Mouse (Mus musculus) bone marrow, adult 2 months (tissue): ENCODE results near the gene Dupd1.

Experiments
- CTCF ChIP-seq: fragments of 200-500 bp; IDR thresholded peaks from 2 replicates; pipeline ENCODE4 v1.5.1; 2011; ENCODE audit warnings: low read length, control low read depth; ENCODE audit not compliant: control insufficient read depth, insufficient read depth
- POLR2A ChIP-seq: fragments of 200-500 bp; IDR thresholded peaks from 2 replicates; pipeline ENCODE4 v1.6.1; 2011; ENCODE audit warnings: low read depth, mild to moderate bottlenecking, control low read depth, low read length, borderline replicate concordance; ENCODE audit not compliant: control insufficient read depth

DNA sequence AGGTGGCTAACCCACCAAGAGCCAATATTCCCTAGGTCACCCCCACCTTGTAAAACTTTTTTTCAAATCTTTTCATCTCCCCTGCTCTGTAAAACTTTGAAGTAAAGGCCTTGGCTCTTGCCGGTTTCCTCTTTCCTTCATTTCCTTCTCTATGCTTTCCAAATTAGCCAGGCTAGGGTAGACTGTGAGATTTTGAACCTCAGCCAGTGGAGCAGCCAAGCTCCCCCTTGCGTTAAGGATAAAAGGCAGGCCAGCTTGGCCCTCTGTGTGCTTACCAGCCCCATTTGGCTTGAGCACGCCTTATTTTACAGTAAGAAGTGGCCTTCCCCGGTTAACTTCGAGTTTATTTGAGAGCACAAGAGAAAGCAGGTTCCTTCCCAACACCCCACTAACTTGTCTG lies 39.9 kb downstream of the Dupd1 start:
- TF ChIP-seq CTCF (no peak), POLR2A (no peak)
